Mouse (Mus musculus): ENCODE measurements around the gene Pde6b. TPM values are rescaled to one million over a fixed set of nuclear protein-coding genes. Genes with fewer than 3 reads are reported as not detected.

The Pde6b gene
- polyA plus RNA-seq, 1 experiment, result not detected

GRCm38 (mm10) chr5:108368851-108369621 is 19.2 kb upstream of the Pde6b start:
- TF ChIP-seq POLR2A (IDR thresholded peaks at IDR 0.05; ENCODE audit: low read depth, low read length) (no peak), CTCF (IDR thresholded peaks at IDR 0.05; ENCODE audit: extremely low read depth, insufficient read length, insufficient replicate concordance, low read depth, low read length) (no peak)
- no peaks in the 10 kb centered on the region for H3K36me3 ChIP-seq (ENCODE audit: control insufficient read depth, insufficient read depth, low read length)
- no peak overlapping the region for H3K27ac ChIP-seq (ENCODE audit: insufficient read depth, low read depth, low read length)
- peak overlapping the region; percentile 53 for H3K4me3 ChIP-seq (ENCODE audit: low read depth, low read length)
- H3K27me3 ChIP-seq (ENCODE audit: control insufficient read depth, insufficient read depth, low read length), result peaks cover 61% of the 10 kb centered on the region
- H3K4me1 ChIP-seq (ENCODE audit: control insufficient read depth, insufficient read depth, insufficient read length, low read length), result peaks cover 5% of the 10 kb centered on the region
- under 1% methylated on average over 49 of the region's 49 CpGs for WGBS

DNA sequence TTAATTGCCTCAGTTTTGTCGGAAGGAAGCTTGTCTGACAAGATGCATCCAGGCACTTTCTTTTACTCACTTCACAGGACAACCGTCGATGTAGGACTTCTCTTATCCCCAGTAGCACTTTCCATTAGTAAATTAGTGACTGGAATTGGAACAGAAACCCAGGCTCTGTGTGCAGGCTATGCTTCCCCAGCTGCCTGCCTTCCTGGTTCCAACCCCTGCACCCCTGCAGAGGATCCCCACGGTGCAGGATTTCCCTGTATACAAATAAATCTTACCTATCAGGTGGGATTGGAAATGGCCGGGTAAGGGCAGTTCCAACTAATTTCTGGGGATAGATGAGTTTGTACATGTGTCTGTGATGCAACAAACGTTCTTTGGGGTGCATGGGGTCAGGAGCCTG is 18.2 kb upstream of the Pde6b start:
- peaks cover 55% of the 10 kb centered on the region for H3K27me3 ChIP-seq (ENCODE audit: control insufficient read depth, insufficient read depth, low read length)

DNA sequence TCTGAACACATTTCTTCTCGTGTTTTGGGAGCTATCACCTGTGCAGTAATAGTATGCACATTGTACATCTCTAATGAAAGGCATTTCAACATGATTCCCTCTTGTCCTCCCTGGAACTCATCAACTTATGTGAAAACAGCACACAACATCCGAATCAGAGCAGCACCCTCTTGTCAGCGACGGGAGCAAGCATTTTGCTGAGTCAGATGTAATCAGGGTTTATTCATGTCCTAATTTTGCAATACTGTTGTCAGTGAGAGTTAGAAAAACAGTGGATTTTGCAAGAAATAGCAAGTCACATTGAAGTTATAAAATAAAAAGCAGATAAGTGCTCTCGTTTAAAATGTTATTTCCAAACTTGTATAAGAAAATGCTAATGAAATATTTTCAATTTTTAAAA is 14.1 kb upstream of the Pde6b start:
- TF ChIP-seq POLR2A (IDR thresholded peaks at IDR 0.05; ENCODE audit: low read depth, low read length) (no peak), CTCF (IDR thresholded peaks at IDR 0.05; ENCODE audit: extremely low read depth, insufficient read length, insufficient replicate concordance, low read depth, low read length) (no peak)
- Histone ChIP-seq H3K27ac (ENCODE audit: insufficient read depth, low read depth, low read length) (no peak overlapping the region), H3K4me3 (ENCODE audit: low read depth, low read length) (no peak overlapping the region), H3K4me1 (ENCODE audit: control insufficient read depth, insufficient read depth, insufficient read length, low read length) (no peaks in the 10 kb centered on the region), H3K36me3 (ENCODE audit: control insufficient read depth, insufficient read depth, low read length) (no peaks in the 10 kb centered on the region), H3K27me3 (ENCODE audit: control insufficient read depth, insufficient read depth, low read length) (peaks cover 18% of the 10 kb centered on the region)
- 62% methylated on average over 5 of the region's 5 CpGs for WGBS

More for the DNA sequence above, 18.2 kb upstream of the Pde6b start:
- WGBS, result 4% methylated on average over 6 of the region's 6 CpGs
- no peaks in the 10 kb centered on the region for H3K36me3 ChIP-seq (ENCODE audit: control insufficient read depth, insufficient read depth, low read length)
- no peak for TF ChIP-seq CTCF (IDR thresholded peaks at IDR 0.05; ENCODE audit: extremely low read depth, insufficient read length, insufficient replicate concordance, low read depth, low read length)
- no peak for TF ChIP-seq POLR2A (IDR thresholded peaks at IDR 0.05; ENCODE audit: low read depth, low read length)
- H3K4me1 ChIP-seq (ENCODE audit: control insufficient read depth, insufficient read depth, insufficient read length, low read length), result peaks cover 5% of the 10 kb centered on the region
- no peak overlapping the region for H3K4me3 ChIP-seq (ENCODE audit: low read depth, low read length)
- H3K27ac ChIP-seq (ENCODE audit: insufficient read depth, low read depth, low read length), result no peak overlapping the region

DNA sequence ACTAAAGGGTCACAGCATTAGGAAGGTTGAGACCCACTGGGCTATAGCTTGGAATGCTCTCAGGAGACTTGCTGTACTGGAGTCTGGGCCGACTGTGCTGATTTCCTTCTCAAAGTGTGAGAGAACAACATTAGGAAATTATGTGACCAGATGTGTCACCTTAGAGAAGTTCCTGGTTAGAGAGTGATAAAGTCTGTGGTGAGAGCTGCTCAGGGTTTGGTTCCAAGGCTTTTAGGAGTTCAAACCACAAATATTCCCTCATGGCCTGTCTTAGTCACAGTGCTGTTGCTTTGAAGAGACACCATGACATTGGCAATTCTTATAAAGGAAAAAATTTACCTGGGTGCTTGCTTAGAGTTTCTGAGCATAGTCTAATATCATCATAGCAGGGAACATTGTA is 12.1 kb upstream of the Pde6b start:
- peaks cover under 1% of the 10 kb centered on the region; the same call in 1 of the 2 replicates for H3K27me3 ChIP-seq (ENCODE audit: control insufficient read depth, insufficient read depth, low read length)
- H3K4me3 ChIP-seq (ENCODE audit: low read depth, low read length), result no peak overlapping the region
- WGBS, result 56% methylated on average over 1 of the region's 1 CpGs
- H3K27ac ChIP-seq (ENCODE audit: insufficient read depth, low read depth, low read length), result no peak overlapping the region
- TF ChIP-seq CTCF (IDR thresholded peaks at IDR 0.05; ENCODE audit: extremely low read depth, insufficient read length, insufficient replicate concordance, low read depth, low read length) (no peak), POLR2A (IDR thresholded peaks at IDR 0.05; ENCODE audit: low read depth, low read length) (no peak)
- no peaks in the 10 kb centered on the region for H3K4me1 ChIP-seq (ENCODE audit: control insufficient read depth, insufficient read depth, insufficient read length, low read length)
- H3K36me3 ChIP-seq (ENCODE audit: control insufficient read depth, insufficient read depth, low read length), result no peaks in the 10 kb centered on the region

GRCm38 (mm10) chr5:108378346-108378745 is 9.8 kb upstream of the Pde6b start:
- Histone ChIP-seq H3K4me3 (ENCODE audit: low read depth, low read length) (no peak overlapping the region), H3K27ac (ENCODE audit: insufficient read depth, low read depth, low read length) (no peak overlapping the region), H3K27me3 (ENCODE audit: control insufficient read depth, insufficient read depth, low read length) (no peaks in the 10 kb centered on the region; the same call in 1 of the 2 replicates), H3K4me1 (ENCODE audit: control insufficient read depth, insufficient read depth, insufficient read length, low read length) (no peaks in the 10 kb centered on the region), H3K36me3 (ENCODE audit: control insufficient read depth, insufficient read depth, low read length) (no peaks in the 10 kb centered on the region)
- TF ChIP-seq POLR2A (IDR thresholded peaks at IDR 0.05; ENCODE audit: low read depth, low read length) (no peak), CTCF (IDR thresholded peaks at IDR 0.05; ENCODE audit: extremely low read depth, insufficient read length, insufficient replicate concordance, low read depth, low read length) (no peak)
- WGBS, result 81% methylated on average over 4 of the region's 4 CpGs

DNA sequence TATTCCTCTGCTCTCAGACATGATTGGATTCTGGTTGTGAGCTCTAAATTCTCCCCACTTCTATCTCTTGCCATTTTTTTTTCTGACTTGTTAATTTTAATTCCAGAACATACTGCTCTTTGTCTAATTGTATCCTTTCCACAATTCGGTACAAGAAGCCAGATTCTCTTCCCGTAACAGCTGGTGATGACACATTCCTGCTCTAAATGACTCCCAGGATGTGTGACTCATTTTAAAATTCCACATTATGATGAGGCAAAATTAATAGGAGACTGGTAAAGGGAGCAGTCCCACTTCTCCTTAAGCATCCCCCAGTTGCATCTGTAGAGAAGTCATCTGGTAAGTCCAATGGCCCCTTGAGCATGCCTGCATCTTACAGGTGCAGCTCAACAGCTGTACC is 2.6 kb upstream of the Pde6b start:
- no peaks in the 10 kb centered on the region for H3K36me3 ChIP-seq (ENCODE audit: control insufficient read depth, insufficient read depth, low read length)
- no peak overlapping the region for H3K4me3 ChIP-seq (ENCODE audit: low read depth, low read length)
- WGBS, result 82% methylated on average over 2 of the region's 2 CpGs
- H3K27ac ChIP-seq (ENCODE audit: insufficient read depth, low read depth, low read length), result no peak overlapping the region
- no peaks in the 10 kb centered on the region for H3K27me3 ChIP-seq (ENCODE audit: control insufficient read depth, insufficient read depth, low read length)
- H3K4me1 ChIP-seq (ENCODE audit: control insufficient read depth, insufficient read depth, insufficient read length, low read length), result no peaks in the 10 kb centered on the region
- TF ChIP-seq POLR2A (IDR thresholded peaks at IDR 0.05; ENCODE audit: low read depth, low read length) (no peak), CTCF (IDR thresholded peaks at IDR 0.05; ENCODE audit: extremely low read depth, insufficient read length, insufficient replicate concordance, low read depth, low read length) (no peak)

GRCm38 (mm10) chr5:108386449-108386848 is 1.7 kb upstream of the Pde6b start:
- Histone ChIP-seq H3K27ac (ENCODE audit: insufficient read depth, low read depth, low read length) (no peak overlapping the region), H3K36me3 (ENCODE audit: control insufficient read depth, insufficient read depth, low read length) (no peaks in the 10 kb centered on the region), H3K4me3 (ENCODE audit: low read depth, low read length) (no peak overlapping the region), H3K4me1 (ENCODE audit: control insufficient read depth, insufficient read depth, insufficient read length, low read length) (no peaks in the 10 kb centered on the region), H3K27me3 (ENCODE audit: control insufficient read depth, insufficient read depth, low read length) (no peaks in the 10 kb centered on the region)
- TF ChIP-seq CTCF (IDR thresholded peaks at IDR 0.05; ENCODE audit: extremely low read depth, insufficient read length, insufficient replicate concordance, low read depth, low read length) (no peak), POLR2A (IDR thresholded peaks at IDR 0.05; ENCODE audit: low read depth, low read length) (no peak)
- WGBS, result 63% methylated on average over 4 of the region's 4 CpGs
